Mouse (Mus musculus) cortical plate, adult 2 months (tissue): ENCODE measurements around the gene Olfr768.

ENCODE experiments used
- CTCF ChIP-seq: fragments of 200-500 bp; IDR thresholded peaks from 2 replicates; pipeline ENCODE4 v1.5.1; 2011; ENCODE audit warnings: mild to moderate bottlenecking, control low read depth, low read length; ENCODE audit not compliant: insufficient read depth; ENCODE audit errors: extremely low read depth
- POLR2A ChIP-seq: fragments of 200-500 bp; IDR thresholded peaks from 2 replicates; pipeline ENCODE4 v1.6.1; 2011; ENCODE audit warnings: mild to moderate bottlenecking, low read length, control low read depth; ENCODE audit not compliant: insufficient read depth; ENCODE audit errors: extremely low read depth

- TF ChIP-seq CTCF (no peak), POLR2A (no peak)
Measured at GRCm38 (mm10) chr10:129099275-129099674, at the start of gene Olfr768.
